Mouse (Mus musculus) hindbrain, embryonic 10.5 days (tissue): Measurements from ENCODE around the gene 1500009C09Rik. TPM values are rescaled to one million over a fixed set of nuclear protein-coding genes. Genes with fewer than 3 reads are reported as not detected.
"Not testable (repeated sequence)": the region's sequence is repeated elsewhere in the genome, so short reads cannot be mapped to it uniquely, and the experiment has no call there.

Experiments used
- DNase-seq: peaks from one replicate; pipeline ENCODE4 v3.0.0-alpha.2; 2017; ENCODE audit warnings: low spot score
- H3K27ac ChIP-seq: fragments of 300-500 bp; sonication (generic); 2 replicates; pipeline ENCODE4 v1.5.1; 2016; ENCODE audit warnings: mild to moderate bottlenecking, moderate library complexity
- H3K27me3 ChIP-seq: fragments of 300-500 bp; sonication (generic); 2 replicates; pipeline ENCODE4 v1.6.1; 2016; ENCODE audit warnings: mild to moderate bottlenecking; ENCODE audit not compliant: poor library complexity, insufficient read depth, severe bottlenecking
- H3K36me3 ChIP-seq: fragments of 300-500 bp; sonication (generic); 2 replicates; pipeline ENCODE4 v1.6.1; 2016; ENCODE audit warnings: mild to moderate bottlenecking, moderate library complexity
- H3K4me1 ChIP-seq: fragments of 300-500 bp; sonication (generic); replicated peaks from 2 replicates; pipeline ENCODE4 v1.6.1; 2016; ENCODE audit warnings: mild to moderate bottlenecking
- H3K4me3 ChIP-seq: fragments of 300-500 bp; sonication (generic); 2 replicates; pipeline ENCODE4 v1.5.1; 2016; ENCODE audit warnings: mild to moderate bottlenecking, moderate library complexity
- H3K9me3 ChIP-seq: fragments of 300-500 bp; sonication (generic); 2 replicates; pipeline ENCODE4 v1.6.1; 2016; ENCODE audit warnings: mild to moderate bottlenecking, moderate library complexity
- WGBS: fragments of 180-500 bp; shearing (Covaris S2); methylation state at CpG from one replicate; pipeline ENCODE4 v1.1.7; 2016; 5-methylcytosine and 5-hydroxymethylcytosine counted together
- polyA plus RNA-seq: library from polyadenylated mRNA; unstranded; fragments of >200 nt; fragmentation: Nextera tagmentation; extraction: Ambion mirVana; gene quantifications from 2 replicates; pipeline ENCODE4 v1.2.1, GENCODE M21; 2016

The 1500009C09Rik gene
- polyA plus RNA-seq, 1 experiment from 2014 or later, result 1.5 TPM

GRCm38 (mm10) chr15:82244115-82244804 lies 7.9 kb upstream of the 1500009C09Rik start, which contains the start of gene Cenpm:
TSS of gene Cenpm (minus strand) at chr15:82244748.
- Histone ChIP-seq H3K4me1 (peaks cover 14% of the 10 kb centered on the region), H3K27ac (peak within 1 kb of the TSS; percentile 96), H3K4me3 (peak within 1 kb of the TSS; percentile 80), H3K36me3 (peaks cover 12% of the 10 kb centered on the region), H3K9me3 (no peaks in the 10 kb centered on the region), H3K27me3 (peaks cover 3% of the 10 kb centered on the region; the same call in 1 of the 2 replicates)
- DNase-seq, result peak; percentile 94
- WGBS, result under 1% methylated on average over 65 of the region's 65 CpGs

DNA sequence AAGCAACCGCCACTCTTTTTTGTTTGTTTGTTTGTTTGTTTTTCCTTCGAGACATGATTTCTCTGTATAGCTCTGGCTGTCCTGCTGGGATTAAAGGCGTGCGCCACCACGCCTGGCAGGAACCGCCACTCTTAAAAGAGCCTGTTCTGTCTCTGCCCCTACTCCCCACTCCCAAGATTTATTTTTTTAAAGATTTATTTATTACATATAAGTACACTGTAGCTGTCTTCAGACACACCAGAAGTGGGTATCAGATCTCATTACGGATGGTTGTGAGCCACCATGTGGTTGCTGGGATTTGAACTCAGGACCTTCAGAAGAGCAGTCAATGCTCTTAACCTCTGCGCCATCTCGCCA lies 7.4 kb upstream of the 1500009C09Rik start:
- Histone ChIP-seq H3K27ac (peak overlapping the region; percentile 96), H3K4me1 (peaks cover 14% of the 10 kb centered on the region), H3K4me3 (peak overlapping the region; percentile 80)
- not testable (repeated sequence) for H3K9me3 ChIP-seq, H3K27me3 ChIP-seq, DNase-seq, H3K36me3 ChIP-seq
- WGBS, result 24% methylated on average over 9 of the region's 9 CpGs

- no peaks in the 10 kb centered on the region for H3K36me3 ChIP-seq
- 0 out of 2 replicates have a peak, but pooled peaks cover 7% of the 10 kb centered on the region for H3K9me3 ChIP-seq
- no peak for DNase-seq
- H3K4me1 ChIP-seq, result peaks cover 14% of the 10 kb centered on the region
- WGBS, result 80% methylated on average over 3 of the region's 3 CpGs
- peaks cover 3% of the 10 kb centered on the region; the same call in 1 of the 2 replicates for H3K27me3 ChIP-seq
- no peak overlapping the region for H3K27ac ChIP-seq
- H3K4me3 ChIP-seq, result no peak overlapping the region
These were observed 4.9 kb upstream of the 1500009C09Rik start for GRCm38 (mm10) chr15:82247131-82247776.

DNA sequence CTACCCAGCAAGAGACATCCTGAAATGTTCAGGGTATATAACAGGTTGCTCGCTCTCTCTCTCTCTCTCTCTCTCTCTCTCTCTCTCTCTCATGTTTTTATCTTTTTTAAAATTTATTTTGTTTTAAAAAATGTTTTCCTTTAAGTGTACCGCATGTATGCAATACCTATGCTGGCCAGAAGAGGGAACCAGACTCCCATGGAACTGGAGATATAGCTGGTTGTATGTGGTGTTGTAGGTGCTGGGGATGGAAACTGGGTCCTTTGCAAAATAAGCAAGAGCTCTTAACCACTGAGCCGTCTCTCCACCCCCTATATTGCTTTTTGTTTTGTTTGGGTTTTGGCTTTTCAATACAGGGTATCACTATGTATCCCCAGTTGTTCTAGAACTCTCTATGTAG lies 618 bp upstream of the 1500009C09Rik start:
- 93% methylated on average over 3 of the region's 3 CpGs for WGBS
- Histone ChIP-seq H3K27me3 (no peaks in the 10 kb centered on the region), H3K4me3 (no peak overlapping the region), H3K36me3 (no peaks in the 10 kb centered on the region), H3K9me3 (0 out of 2 replicates have a peak, but pooled peaks cover 7% of the 10 kb centered on the region), H3K27ac (no peak overlapping the region), H3K4me1 (peaks cover 21% of the 10 kb centered on the region)
- no peak for DNase-seq

GRCm38 (mm10) chr15:82255248-82255647 lies 3.1 kb downstream of the 1500009C09Rik start:
- peak overlapping the region; percentile 62; the same call in 1 of the 2 replicates for H3K27ac ChIP-seq
- 53% methylated on average over 4 of the region's 4 CpGs for WGBS
- H3K4me3 ChIP-seq, result no peak overlapping the region

GRCm38 (mm10) chr15:82255944-82256383 lies 3.8 kb downstream of the 1500009C09Rik start:
- Histone ChIP-seq H3K27me3 (peaks cover 15% of the 10 kb centered on the region; the same call in 1 of the 2 replicates), H3K9me3 (0 out of 2 replicates have a peak, but pooled peaks cover 7% of the 10 kb centered on the region), H3K36me3 (no peaks in the 10 kb centered on the region), H3K4me3 (peak overlapping the region; percentile 38), H3K4me1 (peaks cover 25% of the 10 kb centered on the region), H3K27ac (peak overlapping the region; percentile 62)
- DNase-seq, result peak; percentile 61
- 18% methylated on average over 10 of the region's 10 CpGs for WGBS

More at GRCm38 (mm10) chr15:82255248-82255647, 3.1 kb downstream of the 1500009C09Rik start:
- DNase-seq, result no peak
- Histone ChIP-seq H3K9me3 (0 out of 2 replicates have a peak, but pooled peaks cover 7% of the 10 kb centered on the region), H3K27me3 (peaks cover 10% of the 10 kb centered on the region; the same call in 1 of the 2 replicates), H3K4me1 (peaks cover 25% of the 10 kb centered on the region), H3K36me3 (no peaks in the 10 kb centered on the region)

DNA sequence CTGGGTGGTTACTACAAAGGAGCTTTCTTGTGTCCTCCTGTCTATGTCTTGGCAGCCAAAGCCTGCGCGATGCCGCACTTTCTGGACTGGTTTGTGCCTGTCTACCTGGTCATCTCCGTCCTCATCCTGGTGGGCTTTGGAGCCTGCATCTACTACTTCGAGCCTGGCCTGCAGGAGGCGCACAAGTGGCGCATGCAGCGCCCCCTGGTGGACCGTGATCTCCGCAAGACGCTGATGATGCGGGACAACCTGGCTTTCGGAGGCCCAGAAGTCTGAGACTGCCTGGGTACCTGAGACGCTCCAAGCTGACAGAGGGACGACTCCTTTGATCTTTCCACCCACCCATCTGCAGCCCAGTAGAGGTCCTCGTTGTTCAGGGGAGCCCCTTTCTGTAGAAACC lies 7.3 kb downstream of the 1500009C09Rik start:
- no peaks in the 10 kb centered on the region for H3K36me3 ChIP-seq
- no peak overlapping the region for H3K4me3 ChIP-seq
- H3K27me3 ChIP-seq, result peaks cover 18% of the 10 kb centered on the region; the same call in 1 of the 2 replicates
- 13% methylated on average over 16 of the region's 16 CpGs for WGBS
- H3K9me3 ChIP-seq, result no peaks in the 10 kb centered on the region
- H3K27ac ChIP-seq, result no peak overlapping the region
- DNase-seq, result peak; percentile 80
- H3K4me1 ChIP-seq, result peaks cover 23% of the 10 kb centered on the region

- WGBS, result 19% methylated on average over 6 of the region's 6 CpGs
- peaks cover 13% of the 10 kb centered on the region for H3K27me3 ChIP-seq
- H3K4me3 ChIP-seq, result no peak overlapping the region
- peaks cover 40% of the 10 kb centered on the region for H3K4me1 ChIP-seq
- DNase-seq, result peak; percentile 71
- no peaks in the 10 kb centered on the region for H3K9me3 ChIP-seq
- no peaks in the 10 kb centered on the region for H3K36me3 ChIP-seq
- no peak overlapping the region for H3K27ac ChIP-seq
These were observed 14.2 kb downstream of the 1500009C09Rik start for GRCm38 (mm10) chr15:82266356-82266755.

DNA sequence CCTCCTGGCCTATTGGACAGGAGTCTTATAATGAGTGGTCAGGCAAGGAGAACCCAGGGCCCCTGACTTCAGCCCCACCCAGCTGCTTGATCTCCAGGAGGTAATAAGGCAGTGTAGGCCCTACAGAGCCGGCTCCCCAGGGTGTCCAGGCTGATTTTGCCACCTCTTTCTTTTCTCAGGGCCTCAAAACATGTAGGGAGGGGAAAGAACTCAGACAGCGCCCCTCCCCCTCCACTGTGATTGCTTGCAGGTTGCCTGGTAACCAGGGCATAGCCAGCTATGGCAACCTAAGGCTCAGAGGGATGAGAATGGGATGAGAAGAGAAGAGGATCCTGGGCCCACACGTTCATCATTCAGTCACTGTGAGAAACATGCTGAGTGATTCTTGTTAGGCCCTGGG lies 16.0 kb downstream of the 1500009C09Rik start:
- Histone ChIP-seq H3K9me3 (no peaks in the 10 kb centered on the region), H3K36me3 (no peaks in the 10 kb centered on the region), H3K4me3 (no peak overlapping the region), H3K27ac (peak overlapping the region; percentile 80), H3K27me3 (peaks cover 32% of the 10 kb centered on the region), H3K4me1 (peaks cover 48% of the 10 kb centered on the region)
- DNase-seq, result peak; percentile 70
- WGBS, result 11% methylated on average over 3 of the region's 3 CpGs

- H3K27me3 ChIP-seq, result peaks cover 37% of the 10 kb centered on the region
- 86% methylated on average over 9 of the region's 9 CpGs for WGBS
- H3K27ac ChIP-seq, result peak overlapping the region; percentile 80
- peaks cover 52% of the 10 kb centered on the region for H3K4me1 ChIP-seq
- no peak for DNase-seq
- H3K9me3 ChIP-seq, result no peaks in the 10 kb centered on the region
- no peaks in the 10 kb centered on the region for H3K36me3 ChIP-seq
- H3K4me3 ChIP-seq, result no peak overlapping the region
These were observed 16.6 kb downstream of the 1500009C09Rik start for GRCm38 (mm10) chr15:82268783-82269182.

GRCm38 (mm10) chr15:82271201-82271600 lies 19.0 kb downstream of the 1500009C09Rik start:
- Histone ChIP-seq H3K27ac (peak overlapping the region; percentile 71), H3K36me3 (no peaks in the 10 kb centered on the region), H3K4me3 (no peak overlapping the region), H3K9me3 (no peaks in the 10 kb centered on the region), H3K4me1 (peaks cover 74% of the 10 kb centered on the region), H3K27me3 (peaks cover 51% of the 10 kb centered on the region)
- peak; percentile 83 for DNase-seq
- WGBS, result 5% methylated on average over 5 of the region's 5 CpGs

DNA sequence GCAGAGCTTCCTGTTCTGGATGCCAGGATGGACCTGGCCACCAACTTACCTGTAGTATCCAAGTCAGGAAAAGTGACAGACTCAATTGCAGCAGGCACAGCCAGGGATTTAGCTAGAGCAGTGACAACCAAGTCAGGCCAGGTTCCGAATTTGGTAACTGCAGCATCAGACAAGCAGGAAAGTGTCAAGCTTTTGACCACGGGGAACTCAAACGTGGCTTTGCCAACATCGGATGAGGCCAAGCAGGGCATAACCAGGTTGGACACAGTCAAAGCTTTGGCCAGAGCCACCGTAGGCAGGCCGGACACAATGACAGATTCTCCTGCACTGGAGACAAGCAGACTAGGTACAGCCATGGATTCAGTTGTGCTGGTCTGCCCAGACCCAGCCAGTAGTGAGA lies 20.1 kb downstream of the 1500009C09Rik start:
- Histone ChIP-seq H3K36me3 (peaks cover 6% of the 10 kb centered on the region), H3K4me3 (no peak overlapping the region), H3K27ac (no peak overlapping the region), H3K4me1 (peaks cover 85% of the 10 kb centered on the region), H3K9me3 (no peaks in the 10 kb centered on the region), H3K27me3 (peaks cover 51% of the 10 kb centered on the region)
- 89% methylated on average over 6 of the region's 6 CpGs for WGBS
- no peak for DNase-seq

GRCm38 (mm10) chr15:82274593-82274926 lies 22.4 kb downstream of the 1500009C09Rik start, which contains the start of gene Sept3:
TSS of gene Sept3 (plus strand) at chr15:82274893.
- H3K27ac ChIP-seq, result peak within 1 kb of the TSS; percentile 97
- peaks cover 29% of the 10 kb centered on the region for H3K36me3 ChIP-seq
- H3K4me1 ChIP-seq, result peaks cover 72% of the 10 kb centered on the region
- DNase-seq, result no peak
- H3K9me3 ChIP-seq, result no peaks in the 10 kb centered on the region
- H3K27me3 ChIP-seq, result peaks cover 49% of the 10 kb centered on the region
- 28% methylated on average over 6 of the region's 6 CpGs for WGBS
- peak within 1 kb of the TSS; percentile 85 for H3K4me3 ChIP-seq
